Mouse (Mus musculus) liver, adult (tissue): ENCODE measurements around the gene Gm906.
"Not testable (repeated sequence)": the region's sequence is repeated elsewhere in the genome, so short reads cannot be mapped to it uniquely, and the experiment has no call there.

Experiments used
- GATA4 ChIP-seq: IDR thresholded peaks from 2 replicates; pipeline ENCODE4 v1.6.1; 2014; ENCODE audit warnings: mild to moderate bottlenecking, low read length; ENCODE audit not compliant: insufficient replicate concordance

Gene Gm906

DNA sequence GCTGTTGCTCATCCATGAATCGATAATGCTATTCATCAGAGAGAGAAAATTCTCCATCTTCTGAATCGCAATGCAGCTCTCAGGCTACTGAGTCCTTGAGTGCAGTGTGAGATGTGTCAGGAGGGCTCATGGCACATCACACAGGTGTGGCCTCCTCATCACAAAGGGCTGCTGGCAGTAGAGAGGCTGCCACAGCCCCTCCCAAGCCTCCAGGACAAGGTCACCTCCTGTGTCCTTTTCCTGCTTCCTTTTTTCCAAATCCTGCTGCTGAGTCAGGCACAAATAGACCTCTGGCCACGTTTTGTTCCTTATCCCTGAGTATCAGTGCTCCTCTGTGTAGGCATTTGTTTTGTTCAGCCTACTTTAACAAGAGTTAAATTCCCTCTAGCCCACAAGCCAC, at the start of gene Gm906:
Gm906 (minus strand) TSS at position 101 of the 400 bp plus-strand sequence.
- not testable (repeated sequence) for TF ChIP-seq GATA4

- TF ChIP-seq GATA4: no peak
These were observed 13.6 kb downstream of the Gm906 start for GRCm38 (mm10) chr13:50236487-50236886.

DNA sequence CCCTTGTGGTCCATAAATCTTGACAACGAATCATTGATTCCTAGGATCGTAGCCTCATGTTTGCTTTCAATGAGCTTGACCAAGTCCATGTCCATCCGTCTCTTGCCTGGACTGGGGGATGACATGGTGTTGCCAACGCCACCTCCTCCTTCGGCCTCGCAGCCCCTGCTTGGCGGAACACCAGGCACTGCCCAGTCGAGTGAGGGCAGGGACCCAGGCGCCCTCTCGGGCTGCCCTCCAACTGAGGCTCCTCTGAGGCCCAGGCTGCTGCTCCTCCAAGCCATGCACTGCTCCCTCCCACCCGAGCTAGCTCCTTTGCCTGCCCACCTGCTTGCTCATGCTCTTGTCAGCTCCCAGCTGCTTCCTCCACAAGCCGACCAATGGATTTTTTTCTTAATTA, 42.1 kb downstream of the Gm906 start:
- TF ChIP-seq GATA4: no peak
